Mouse (Mus musculus) forebrain, embryonic 16.5 days (tissue): ENCODE data around the gene Trp53tg5. TPM values are rescaled to one million over a fixed set of nuclear protein-coding genes. Genes with fewer than 3 reads are reported as not detected.
A peak's percentile ranks its signal among the peaks of the same experiment; 100 is the strongest.

Experiments
- ATAC-seq: fragments of 200-750 bp; cut with Nextera tagmentation; 2 replicates; pipeline ENCODE4 v1.8.0; 2017; ENCODE audit warnings: mild to moderate bottlenecking, moderate library complexity
- H3K27ac ChIP-seq: fragments of 300-500 bp; sonication (generic); 2 replicates; pipeline ENCODE4 v1.5.1; 2014; ENCODE audit warnings: low read length, control low read depth
- H3K27me3 ChIP-seq: fragments of 300-500 bp; sonication (generic); replicated peaks from 2 replicates; pipeline ENCODE4 v1.6.1; 2014; ENCODE audit warnings: low read length; ENCODE audit not compliant: control insufficient read depth, insufficient read depth
- H3K36me3 ChIP-seq: fragments of 300-500 bp; sonication (generic); 2 replicates; pipeline ENCODE4 v1.6.1; 2014; ENCODE audit not compliant: control insufficient read depth, insufficient read depth
- H3K4me1 ChIP-seq: fragments of 300-500 bp; sonication (generic); replicated peaks from 2 replicates; pipeline ENCODE4 v1.6.1; 2014; ENCODE audit warnings: low read length; ENCODE audit not compliant: control insufficient read depth, insufficient read depth
- H3K4me2 ChIP-seq: fragments of 300-500 bp; sonication (generic); 2 replicates; pipeline ENCODE4 v1.6.1; 2014; ENCODE audit warnings: mild to moderate bottlenecking, low read length, control low read depth
- H3K4me3 ChIP-seq: fragments of 300-500 bp; sonication (generic); replicated peaks from 2 replicates; pipeline ENCODE4 v1.5.1; 2014; ENCODE audit warnings: mild to moderate bottlenecking, low read length, control low read depth
- H3K9ac ChIP-seq: fragments of 300-500 bp; sonication (generic); replicated peaks from 2 replicates; pipeline ENCODE4 v1.6.1; 2014; ENCODE audit warnings: low read depth, low read length, control low read depth
- H3K9me3 ChIP-seq: fragments of 300-500 bp; sonication (generic); 2 replicates; pipeline ENCODE4 v1.6.1; 2016; ENCODE audit warnings: low read length; ENCODE audit not compliant: control insufficient read depth
- WGBS: fragments of 180-500 bp; shearing (Covaris S2); extraction: QIAGEN DNeasy Blood & Tissue Kit; methylation state at CpG from one replicate; pipeline ENCODE4 v1.1.7; 2014; 5-methylcytosine and 5-hydroxymethylcytosine counted together
- polyA plus RNA-seq: library from polyadenylated mRNA; unstranded; fragments of >200 nt; fragmentation: Nextera tagmentation; extraction: Ambion mirVana; gene quantifications from 2 replicates; pipeline ENCODE4 v1.2.1, GENCODE M21; 2015

Trp53tg5 gene
- polyA plus RNA-seq, 1 experiment from 2014 or later = not detected

GRCm38 (mm10) chr2:164470254-164470653, 3.3 kb downstream of the Trp53tg5 start:
- WGBS = 32% methylated on average over 10 of the region's 10 CpGs
- Histone ChIP-seq H3K9ac (no peak overlapping the region), H3K4me2 (no peak overlapping the region), H3K27ac (no peak overlapping the region), H3K9me3 (no peaks in the 10 kb centered on the region), H3K27me3 (no peaks in the 10 kb centered on the region), H3K4me1 (no peaks in the 10 kb centered on the region), H3K36me3 (peaks cover 7% of the 10 kb centered on the region), H3K4me3 (no peak overlapping the region)
- ATAC-seq = no peak

GRCm38 (mm10) chr2:164466787-164467186, 6.7 kb downstream of the Trp53tg5 start:
- Histone ChIP-seq H3K4me3 (no peak overlapping the region), H3K9ac (no peak overlapping the region), H3K4me1 (peaks cover 10% of the 10 kb centered on the region), H3K27ac (no peak overlapping the region), H3K9me3 (no peaks in the 10 kb centered on the region), H3K4me2 (no peak overlapping the region), H3K27me3 (no peaks in the 10 kb centered on the region), H3K36me3 (peaks cover 10% of the 10 kb centered on the region)
- WGBS = 82% methylated on average over 5 of the region's 5 CpGs
- no peak for ATAC-seq

GRCm38 (mm10) chr2:164465161-164465560, 8.4 kb downstream of the Trp53tg5 start:
- no peaks in the 10 kb centered on the region for H3K27me3 ChIP-seq
- H3K4me3 ChIP-seq = no peak overlapping the region
- no peak overlapping the region for H3K27ac ChIP-seq
- H3K4me1 ChIP-seq = peaks cover 13% of the 10 kb centered on the region
- no peak overlapping the region for H3K9ac ChIP-seq
- peaks cover 10% of the 10 kb centered on the region for H3K36me3 ChIP-seq
- no peak for ATAC-seq
- no peak overlapping the region for H3K4me2 ChIP-seq
- no peaks in the 10 kb centered on the region for H3K9me3 ChIP-seq

- Histone ChIP-seq H3K9ac (peak within 1 kb of the TSS; percentile 79), H3K4me1 (peaks cover 13% of the 10 kb centered on the region), H3K4me3 (peak within 1 kb of the TSS; percentile 76), H3K4me2 (peak within 1 kb of the TSS; percentile 85), H3K27ac (peak within 1 kb of the TSS; percentile 80), H3K27me3 (no peaks in the 10 kb centered on the region), H3K9me3 (no peaks in the 10 kb centered on the region), H3K36me3 (peaks cover 10% of the 10 kb centered on the region; the same call in 1 of the 2 replicates)
- WGBS = under 1% methylated on average over 73 of the region's 79 CpGs
- ATAC-seq = peak; percentile 99
Observed at GRCm38 (mm10) chr2:164460745-164461551, 12.6 kb downstream of the Trp53tg5 start, which contains the start of gene Gm20458. TSS of gene Gm20458 (plus strand) at chr2:164460967.

GRCm38 (mm10) chr2:164458535-164458934, 15.0 kb downstream of the Trp53tg5 start:
- Histone ChIP-seq H3K4me1 (peaks cover 13% of the 10 kb centered on the region), H3K9me3 (no peaks in the 10 kb centered on the region), H3K27ac (no peak overlapping the region), H3K27me3 (no peaks in the 10 kb centered on the region), H3K36me3 (no peaks in the 10 kb centered on the region), H3K9ac (no peak overlapping the region), H3K4me2 (no peak overlapping the region), H3K4me3 (no peak overlapping the region)
- ATAC-seq = no peak
- WGBS = 89% methylated on average over 8 of the region's 8 CpGs

GRCm38 (mm10) chr2:164457942-164458341, 15.6 kb downstream of the Trp53tg5 start:
- H3K4me1 ChIP-seq = peaks cover 13% of the 10 kb centered on the region
- ATAC-seq = no peak
- H3K4me2 ChIP-seq = no peak overlapping the region
- H3K9ac ChIP-seq = no peak overlapping the region
- no peaks in the 10 kb centered on the region for H3K27me3 ChIP-seq
- WGBS = 61% methylated on average over 7 of the region's 7 CpGs
- no peaks in the 10 kb centered on the region for H3K36me3 ChIP-seq
- no peak overlapping the region for H3K4me3 ChIP-seq
- H3K27ac ChIP-seq = no peak overlapping the region
- no peaks in the 10 kb centered on the region for H3K9me3 ChIP-seq

- Histone ChIP-seq H3K9me3 (no peaks in the 10 kb centered on the region), H3K27me3 (no peaks in the 10 kb centered on the region), H3K4me2 (peak within 1 kb of the TSS; percentile 23; the same call in 1 of the 2 replicates), H3K36me3 (no peaks in the 10 kb centered on the region), H3K9ac (no peak within 1 kb of the TSS; the same call in 1 of the 2 replicates), H3K4me1 (peaks cover 4% of the 10 kb centered on the region), H3K27ac (no peak within 1 kb of the TSS), H3K4me3 (no peak within 1 kb of the TSS)
- WGBS = under 1% methylated on average over 7 of the region's 7 CpGs
- no peak for ATAC-seq
Observed at GRCm38 (mm10) chr2:164456864-164457300, 16.6 kb downstream of the Trp53tg5 start, which contains the start of gene Sys1. TSS of gene Sys1 (plus strand) at chr2:164456964.

GRCm38 (mm10) chr2:164456413-164456812, 17.1 kb downstream of the Trp53tg5 start:
- no peaks in the 10 kb centered on the region for H3K9me3 ChIP-seq
- H3K27ac ChIP-seq = no peak overlapping the region
- no peaks in the 10 kb centered on the region; the same call in 1 of the 2 replicates for H3K4me1 ChIP-seq
- 86% methylated on average over 1 of the region's 1 CpGs for WGBS
- H3K4me3 ChIP-seq = no peak overlapping the region
- no peak overlapping the region for H3K9ac ChIP-seq
- ATAC-seq = no peak
- H3K4me2 ChIP-seq = no peak overlapping the region
- H3K36me3 ChIP-seq = no peaks in the 10 kb centered on the region
- no peaks in the 10 kb centered on the region for H3K27me3 ChIP-seq

- Histone ChIP-seq H3K27ac (no peak overlapping the region), H3K27me3 (no peaks in the 10 kb centered on the region), H3K4me1 (no peaks in the 10 kb centered on the region), H3K9me3 (no peaks in the 10 kb centered on the region), H3K36me3 (no peaks in the 10 kb centered on the region), H3K9ac (no peak overlapping the region), H3K4me2 (no peak overlapping the region), H3K4me3 (no peak overlapping the region)
- 75% methylated on average over 6 of the region's 6 CpGs for WGBS
- ATAC-seq = no peak
Observed at GRCm38 (mm10) chr2:164455421-164456190, 17.9 kb downstream of the Trp53tg5 start.
